Mouse (Mus musculus) CD4-positive, CD25-positive, alpha-beta regulatory T cell, adult 2 months (primary cell): ENCODE results near the gene Fam122b.

ENCODE experiments used
- DNase-seq: peaks from one replicate; pipeline ENCODE4 v3.0.0-alpha.2; 2012; ENCODE audit warnings: low read depth, low spot score

Fam122b gene

GRCm38 (mm10) chrX:53197681-53198080, 71.9 kb downstream of the Fam122b start:
- no peak for DNase-seq

GRCm38 (mm10) chrX:53196392-53196791, 73.2 kb downstream of the Fam122b start:
- no peak for DNase-seq
